Mouse (Mus musculus) megakaryocyte, embryonic 14.5 days (primary cell): Measurements from ENCODE around the gene Pik3c2a. TPM values are rescaled to one million over a fixed set of nuclear protein-coding genes. Genes with fewer than 3 reads are reported as not detected.
"Not testable (repeated sequence)": the region's sequence is repeated elsewhere in the genome, so short reads cannot be mapped to it uniquely, and the experiment has no call there.

ENCODE experiments used
- H3K27me3 ChIP-seq: replicated peaks from 2 replicates; pipeline ENCODE3; 2012; ENCODE audit warnings: inconsistent platforms
- H3K36me3 ChIP-seq: replicated peaks from 2 replicates; pipeline ENCODE3; 2012; ENCODE audit warnings: low read length, inconsistent platforms, mixed read lengths
- H3K4me1 ChIP-seq: 2 replicates; pipeline ENCODE4 v1.6.1; 2012; ENCODE audit warnings: inconsistent platforms
- H3K4me3 ChIP-seq: replicated peaks from 2 replicates; pipeline ENCODE3; 2012; ENCODE audit warnings: moderate library complexity, mild to moderate bottlenecking, inconsistent platforms
- H3K9me3 ChIP-seq: 2 replicates; pipeline ENCODE4 v1.6.1; 2012; ENCODE audit warnings: inconsistent platforms
- FLI1 ChIP-seq: IDR thresholded peaks from 2 replicates; pipeline ENCODE4 v1.6.1; 2012; ENCODE audit warnings: low read length, inconsistent platforms, mixed read lengths
- GATA1 ChIP-seq: IDR thresholded peaks from 3 replicates; pipeline ENCODE4 v1.6.1; 2012; ENCODE audit warnings: mixed read lengths, low read length, inconsistent platforms, borderline replicate concordance
- polyA plus RNA-seq: library from polyadenylated mRNA; stranded (reverse); fragments of >175 nt; gene quantifications from 2 replicates; pipeline ENCODE4 v1.2.3, GENCODE M21; 2012; ENCODE audit warnings: low replicate concordance; ENCODE audit not compliant: insufficient read depth

The Pik3c2a gene
- polyA plus RNA-seq, 1 experiment: not detected

DNA sequence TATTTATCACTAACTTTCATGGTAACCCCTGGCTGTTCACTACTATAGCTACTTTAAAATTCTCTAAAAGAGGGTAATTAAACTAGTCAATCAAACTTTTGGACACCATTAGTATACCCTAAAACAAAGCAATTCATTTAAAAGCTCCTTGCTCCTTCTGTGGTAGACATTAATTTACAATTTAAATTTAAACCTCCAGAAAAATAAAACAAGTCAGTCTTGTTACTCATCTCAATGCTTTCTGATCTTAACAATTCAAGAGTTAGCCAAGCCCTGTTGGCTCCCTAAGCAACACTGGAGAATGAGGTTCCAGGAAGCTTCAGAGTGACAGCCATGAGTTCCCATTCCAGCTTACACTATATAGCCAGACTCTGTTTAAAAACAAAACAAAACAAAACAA lies 22.2 kb downstream of the Pik3c2a start:
- Histone ChIP-seq H3K9me3 (no peaks in the 10 kb centered on the region), H3K36me3 (no peaks in the 10 kb centered on the region), H3K27me3 (no peaks in the 10 kb centered on the region), H3K4me3 (no peak overlapping the region), H3K4me1 (no peaks in the 10 kb centered on the region)
- no peak for TF ChIP-seq GATA1
- no peak for TF ChIP-seq FLI1

- Histone ChIP-seq H3K36me3 (no peaks in the 10 kb centered on the region), H3K27me3 (no peaks in the 10 kb centered on the region), H3K4me1 (peaks cover 7% of the 10 kb centered on the region), H3K9me3 (no peaks in the 10 kb centered on the region), H3K4me3 (no peak overlapping the region)
- TF ChIP-seq GATA1 (no peak), FLI1 (no peak)
These were observed 33.8 kb downstream of the Pik3c2a start for GRCm38 (mm10) chr7:116409438-116409837.

- no peak for TF ChIP-seq FLI1
- TF ChIP-seq GATA1: no peak
- H3K36me3 ChIP-seq: no peaks in the 10 kb centered on the region
- no peak overlapping the region for H3K4me3 ChIP-seq
- H3K9me3 ChIP-seq: no peaks in the 10 kb centered on the region
- no peaks in the 10 kb centered on the region for H3K27me3 ChIP-seq
- no peaks in the 10 kb centered on the region for H3K4me1 ChIP-seq
These were observed 50.9 kb downstream of the Pik3c2a start for GRCm38 (mm10) chr7:116392329-116392728.

DNA sequence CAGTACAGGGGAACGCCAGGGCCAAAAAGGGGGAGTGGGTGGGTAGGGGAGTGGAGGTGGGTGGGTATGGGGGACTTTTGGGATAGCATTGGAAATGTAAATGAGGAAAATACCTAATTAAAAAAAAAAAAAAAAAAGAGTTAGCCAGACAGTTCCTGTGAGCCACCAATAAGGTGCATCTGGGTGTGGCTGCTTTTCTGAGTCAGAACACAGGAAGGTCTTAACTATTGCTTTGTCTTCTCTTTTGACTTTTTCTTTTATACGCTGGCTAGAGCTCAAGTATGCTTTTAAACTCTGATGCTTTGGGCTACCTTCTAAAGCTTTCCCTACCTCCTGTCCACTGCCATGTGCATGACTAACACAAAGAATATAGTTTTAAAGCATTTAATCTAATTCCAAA lies 55.9 kb downstream of the Pik3c2a start:
- H3K27me3 ChIP-seq, H3K9me3 ChIP-seq, H3K4me3 ChIP-seq, H3K4me1 ChIP-seq, H3K36me3 ChIP-seq: not testable (repeated sequence)

GRCm38 (mm10) chr7:116379181-116379580 lies 64.1 kb downstream of the Pik3c2a start:
- not testable (repeated sequence) for H3K9me3 ChIP-seq, H3K36me3 ChIP-seq, H3K4me3 ChIP-seq, H3K27me3 ChIP-seq, H3K4me1 ChIP-seq

GRCm38 (mm10) chr7:116374284-116374683 lies 69.0 kb downstream of the Pik3c2a start:
- H3K36me3 ChIP-seq: no peaks in the 10 kb centered on the region
- TF ChIP-seq FLI1 (no peak), GATA1 (no peak)

GRCm38 (mm10) chr7:116336226-116336625 lies 107.0 kb downstream of the Pik3c2a start:
- Histone ChIP-seq H3K4me3 (peak overlapping the region; percentile 86), H3K9me3 (no peaks in the 10 kb centered on the region)
- TF ChIP-seq FLI1 (no peak), GATA1 (no peak)

More at GRCm38 (mm10) chr7:116374284-116374683, 69.0 kb downstream of the Pik3c2a start:
- H3K9me3 ChIP-seq: no peaks in the 10 kb centered on the region
- H3K4me3 ChIP-seq: no peak overlapping the region
- no peaks in the 10 kb centered on the region for H3K4me1 ChIP-seq
- no peaks in the 10 kb centered on the region for H3K27me3 ChIP-seq

GRCm38 (mm10) chr7:116335133-116335532 lies 108.1 kb downstream of the Pik3c2a start:
- peaks cover 31% of the 10 kb centered on the region; the same call in 1 of the 2 replicates for H3K4me1 ChIP-seq
- TF ChIP-seq FLI1 (no peak), GATA1 (no peak)
- no peaks in the 10 kb centered on the region for H3K27me3 ChIP-seq
- peak overlapping the region; percentile 99 for H3K4me3 ChIP-seq
- peaks cover 35% of the 10 kb centered on the region for H3K36me3 ChIP-seq
- H3K9me3 ChIP-seq: no peaks in the 10 kb centered on the region

More at GRCm38 (mm10) chr7:116336226-116336625, 107.0 kb downstream of the Pik3c2a start:
- Histone ChIP-seq H3K36me3 (peaks cover 25% of the 10 kb centered on the region), H3K4me1 (peaks cover 31% of the 10 kb centered on the region; the same call in 1 of the 2 replicates), H3K27me3 (no peaks in the 10 kb centered on the region)

- no peaks in the 10 kb centered on the region for H3K9me3 ChIP-seq
- no peak for TF ChIP-seq GATA1
- no peak for TF ChIP-seq FLI1
- H3K4me3 ChIP-seq: peak overlapping the region; percentile 99
- peaks cover 36% of the 10 kb centered on the region for H3K36me3 ChIP-seq
- peaks cover 31% of the 10 kb centered on the region; the same call in 1 of the 2 replicates for H3K4me1 ChIP-seq
- no peaks in the 10 kb centered on the region for H3K27me3 ChIP-seq
These were observed 108.6 kb downstream of the Pik3c2a start for GRCm38 (mm10) chr7:116334669-116335038.

- H3K4me1 ChIP-seq: peaks cover 31% of the 10 kb centered on the region; the same call in 1 of the 2 replicates
- no peaks in the 10 kb centered on the region for H3K9me3 ChIP-seq
- H3K27me3 ChIP-seq: no peaks in the 10 kb centered on the region
- peak within 1 kb of the TSS; percentile 99 for H3K4me3 ChIP-seq
- peaks cover 32% of the 10 kb centered on the region for H3K36me3 ChIP-seq
- peak; percentile 93 for TF ChIP-seq FLI1
- no peak for TF ChIP-seq GATA1
These were observed 109.3 kb downstream of the Pik3c2a start, which contains the start of gene Rps13 for GRCm38 (mm10) chr7:116333713-116334668. Gene Rps13 (minus strand): TSS chr7:116334195.
